Mouse (Mus musculus): ENCODE results near the gene Gprc5c. TPM values are rescaled to one million over a fixed set of nuclear protein-coding genes. Genes with fewer than 3 reads are reported as not detected.
A peak's percentile ranks its signal among the peaks of the same experiment; 100 is the strongest.

The Gprc5c gene
- polyA plus RNA-seq, 1 experiment from 2014 or later = 8.5 TPM

- no peaks in the 10 kb centered on the region for H3K27me3 ChIP-seq
- H3K9me3 ChIP-seq = no peaks in the 10 kb centered on the region
- no peak overlapping the region for H3K9ac ChIP-seq
- ATAC-seq (ENCODE audit: low FRiP score, low read depth) = no peak
- no peak overlapping the region for H3K27ac ChIP-seq (replicated peaks)
- H3K4me3 ChIP-seq = no peak overlapping the region
- peaks cover 7% of the 10 kb centered on the region for H3K4me1 ChIP-seq (replicated peaks)
- WGBS = 56% methylated on average over 9 of the region's 9 CpGs
- no peak overlapping the region for H3K4me2 ChIP-seq
- no peaks in the 10 kb centered on the region for H3K36me3 ChIP-seq
Measured at GRCm38 (mm10) chr11:114874226-114875145, 23.5 kb downstream of the Gprc5c start.

DNA sequence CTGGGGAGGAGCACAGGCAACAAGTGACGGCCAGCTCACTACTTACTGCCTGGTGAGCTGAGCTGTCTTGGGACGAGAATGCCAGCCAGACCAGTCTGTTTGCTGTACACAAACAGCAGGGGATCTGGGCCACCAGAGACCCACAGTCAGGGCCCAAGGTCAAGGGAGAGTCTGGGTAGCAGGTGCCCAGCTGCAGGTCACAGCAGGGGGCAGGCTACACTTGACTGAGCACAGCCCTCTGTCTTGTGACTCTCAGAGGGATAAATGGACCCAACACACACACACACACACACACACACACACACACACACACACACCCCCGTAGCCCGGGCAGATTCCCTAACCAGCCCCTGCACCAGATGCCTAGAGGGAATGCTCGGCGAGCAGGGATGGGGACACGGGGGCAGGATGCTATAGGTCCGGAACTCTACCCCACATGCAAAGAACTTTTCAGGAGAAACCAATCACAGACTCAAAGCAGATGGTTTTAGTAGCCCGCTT is 24.4 kb downstream of the Gprc5c start:
- no peak for ATAC-seq (ENCODE audit: low FRiP score, low read depth)

DNA sequence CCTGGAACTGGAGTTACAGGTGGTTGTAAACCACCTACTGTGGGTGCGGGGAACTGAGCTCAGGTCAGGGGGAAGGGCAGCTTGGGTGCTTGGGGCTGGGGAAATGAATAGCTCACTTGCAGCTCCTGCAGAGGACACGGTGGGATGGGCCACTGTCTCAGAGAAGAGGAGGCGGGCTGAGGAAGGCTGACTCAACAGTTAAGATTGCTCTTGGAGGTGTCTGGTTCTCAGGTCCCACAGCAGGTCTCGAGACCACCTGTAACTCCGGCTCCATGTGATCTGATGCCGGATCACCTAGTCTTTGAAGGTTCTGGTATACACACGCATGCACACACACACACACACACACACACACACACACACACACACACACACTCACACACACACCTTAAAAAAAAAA is 25.2 kb downstream of the Gprc5c start:
- Histone ChIP-seq H3K27ac (replicated peaks) (no peak overlapping the region), H3K9ac (no peak overlapping the region), H3K9me3 (no peaks in the 10 kb centered on the region), H3K36me3 (no peaks in the 10 kb centered on the region), H3K4me1 (replicated peaks) (peaks cover 7% of the 10 kb centered on the region), H3K4me2 (no peak overlapping the region), H3K4me3 (no peak overlapping the region), H3K27me3 (no peaks in the 10 kb centered on the region)
- no peak for ATAC-seq (ENCODE audit: low FRiP score, low read depth)
- WGBS = 61% methylated on average over 7 of the region's 7 CpGs

More for the DNA sequence above, 24.4 kb downstream of the Gprc5c start:
- Histone ChIP-seq H3K27me3 (no peaks in the 10 kb centered on the region), H3K4me2 (no peak overlapping the region), H3K9ac (no peak overlapping the region), H3K4me3 (no peak overlapping the region), H3K9me3 (no peaks in the 10 kb centered on the region), H3K27ac (replicated peaks) (no peak overlapping the region), H3K4me1 (replicated peaks) (peaks cover 7% of the 10 kb centered on the region), H3K36me3 (no peaks in the 10 kb centered on the region)
- WGBS = 17% methylated on average over 9 of the region's 9 CpGs

DNA sequence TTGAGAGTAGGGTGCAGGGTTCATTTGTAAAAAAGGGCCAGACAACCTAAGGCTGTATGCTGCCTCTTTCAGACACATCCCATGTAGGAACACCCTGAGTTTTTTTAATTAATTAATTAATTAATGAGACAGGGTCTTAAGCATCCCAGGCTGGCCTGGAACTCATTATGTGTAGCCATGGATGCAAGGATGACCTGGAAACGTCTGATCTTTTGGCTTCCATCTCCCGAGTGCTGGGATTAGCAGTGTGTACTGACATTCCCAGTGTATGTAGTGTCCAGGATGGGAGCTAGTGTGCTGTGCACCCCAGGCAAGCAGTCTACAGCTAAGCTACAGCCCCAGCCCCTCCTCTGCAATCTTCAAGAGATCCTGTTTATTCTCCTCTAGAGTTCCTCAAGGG is 25.7 kb downstream of the Gprc5c start:
- H3K9ac ChIP-seq = no peak overlapping the region
- H3K4me1 ChIP-seq (replicated peaks) = peaks cover 7% of the 10 kb centered on the region
- H3K36me3 ChIP-seq = no peaks in the 10 kb centered on the region
- 47% methylated on average over 2 of the region's 2 CpGs for WGBS
- no peak for ATAC-seq (ENCODE audit: low FRiP score, low read depth)
- no peaks in the 10 kb centered on the region for H3K27me3 ChIP-seq
- no peak overlapping the region for H3K4me2 ChIP-seq
- H3K27ac ChIP-seq (replicated peaks) = no peak overlapping the region
- H3K9me3 ChIP-seq = no peaks in the 10 kb centered on the region
- no peak overlapping the region for H3K4me3 ChIP-seq

GRCm38 (mm10) chr11:114877145-114877544 is 26.2 kb downstream of the Gprc5c start:
- H3K27ac ChIP-seq (replicated peaks) = no peak overlapping the region
- H3K9ac ChIP-seq = no peak overlapping the region
- H3K9me3 ChIP-seq = no peaks in the 10 kb centered on the region
- H3K36me3 ChIP-seq = no peaks in the 10 kb centered on the region
- H3K4me1 ChIP-seq (replicated peaks) = peaks cover 7% of the 10 kb centered on the region
- no peak for ATAC-seq (ENCODE audit: low FRiP score, low read depth)
- H3K27me3 ChIP-seq = no peaks in the 10 kb centered on the region
- WGBS = 73% methylated on average over 3 of the region's 3 CpGs
- H3K4me2 ChIP-seq = no peak overlapping the region
- H3K4me3 ChIP-seq = no peak overlapping the region

DNA sequence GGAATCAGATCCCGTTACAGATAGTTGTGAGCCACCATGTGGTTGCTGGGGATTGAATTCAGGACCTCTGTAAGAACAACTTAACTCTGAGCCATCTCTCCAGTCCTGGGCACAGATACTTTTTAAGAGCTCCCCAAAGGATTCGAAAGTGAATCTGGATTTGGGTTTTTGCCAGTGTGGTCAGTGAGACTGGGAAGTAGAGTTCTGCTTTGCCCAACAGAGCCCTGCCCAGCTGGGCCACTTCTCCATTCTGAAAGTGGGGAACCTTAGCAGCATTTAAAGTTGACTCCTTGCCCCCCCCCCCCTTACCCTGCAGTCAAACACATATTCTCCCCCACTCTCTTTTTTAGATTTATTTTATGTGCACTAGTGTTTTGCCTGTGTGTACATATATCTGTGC is 28.7 kb downstream of the Gprc5c start:
- no peaks in the 10 kb centered on the region for H3K4me1 ChIP-seq (replicated peaks)
- no peaks in the 10 kb centered on the region for H3K9me3 ChIP-seq
- H3K9ac ChIP-seq = no peak overlapping the region
- H3K27ac ChIP-seq (replicated peaks) = no peak overlapping the region
- ATAC-seq (ENCODE audit: low FRiP score, low read depth) = no peak
- no peak overlapping the region for H3K4me3 ChIP-seq
- no peak overlapping the region for H3K4me2 ChIP-seq
- no peaks in the 10 kb centered on the region for H3K36me3 ChIP-seq
- no peaks in the 10 kb centered on the region for H3K27me3 ChIP-seq
- WGBS = 88% methylated on average over 2 of the region's 2 CpGs

DNA sequence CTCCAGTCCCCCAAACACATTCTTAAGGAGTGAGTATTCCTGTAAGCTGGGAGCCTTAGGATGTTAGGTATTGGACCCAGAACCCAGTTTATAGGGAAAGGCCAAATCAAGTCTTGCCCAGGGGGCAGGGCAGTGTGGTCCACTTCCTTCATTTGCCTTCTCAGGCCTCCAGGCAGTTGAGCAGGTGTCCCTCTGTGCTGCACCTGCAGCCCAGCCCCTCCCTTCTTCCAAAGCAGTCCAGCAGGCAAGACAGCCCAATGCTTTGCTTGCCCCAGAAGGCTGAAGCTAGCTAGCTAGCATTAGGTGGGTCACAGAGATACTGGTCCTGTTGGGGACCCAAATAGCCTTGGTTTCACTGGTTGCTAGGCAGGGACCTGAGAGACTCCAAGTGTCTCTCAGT is 29.2 kb downstream of the Gprc5c start:
- H3K27ac ChIP-seq (replicated peaks) = no peak overlapping the region
- no peak overlapping the region for H3K4me2 ChIP-seq
- no peak overlapping the region for H3K9ac ChIP-seq
- H3K36me3 ChIP-seq = no peaks in the 10 kb centered on the region
- H3K4me1 ChIP-seq (replicated peaks) = no peaks in the 10 kb centered on the region
- no peaks in the 10 kb centered on the region for H3K27me3 ChIP-seq
- H3K4me3 ChIP-seq = no peak overlapping the region
- no peaks in the 10 kb centered on the region for H3K9me3 ChIP-seq
- ATAC-seq (ENCODE audit: low FRiP score, low read depth) = no peak

DNA sequence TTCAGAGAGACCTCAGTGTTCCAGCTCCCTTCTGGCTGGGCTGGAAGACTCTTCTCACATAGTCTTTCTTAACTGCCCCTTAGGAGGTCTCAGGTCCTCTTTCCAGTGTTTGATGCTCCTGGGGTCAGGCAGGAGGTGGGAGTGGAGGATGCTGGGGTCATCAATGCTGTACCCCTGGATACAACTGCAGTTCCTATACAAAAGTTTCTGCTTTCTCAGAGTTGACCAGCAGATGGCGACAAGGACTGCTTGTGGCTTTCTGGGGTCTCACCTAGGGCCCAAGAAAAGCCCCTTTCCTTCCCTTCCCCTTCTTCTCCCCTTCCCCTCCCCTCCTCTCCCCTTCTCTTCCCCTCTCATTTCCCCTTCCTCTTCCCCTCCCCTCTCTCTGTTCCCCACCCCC is 29.6 kb downstream of the Gprc5c start:
- no peak for ATAC-seq (ENCODE audit: low FRiP score, low read depth)
- Histone ChIP-seq H3K4me1 (replicated peaks) (no peaks in the 10 kb centered on the region), H3K9me3 (no peaks in the 10 kb centered on the region), H3K36me3 (no peaks in the 10 kb centered on the region), H3K27me3 (no peaks in the 10 kb centered on the region), H3K27ac (replicated peaks) (no peak overlapping the region), H3K4me2 (no peak overlapping the region), H3K9ac (no peak overlapping the region), H3K4me3 (no peak overlapping the region)
- WGBS = 0% methylated on average over 1 of the region's 1 CpGs

DNA sequence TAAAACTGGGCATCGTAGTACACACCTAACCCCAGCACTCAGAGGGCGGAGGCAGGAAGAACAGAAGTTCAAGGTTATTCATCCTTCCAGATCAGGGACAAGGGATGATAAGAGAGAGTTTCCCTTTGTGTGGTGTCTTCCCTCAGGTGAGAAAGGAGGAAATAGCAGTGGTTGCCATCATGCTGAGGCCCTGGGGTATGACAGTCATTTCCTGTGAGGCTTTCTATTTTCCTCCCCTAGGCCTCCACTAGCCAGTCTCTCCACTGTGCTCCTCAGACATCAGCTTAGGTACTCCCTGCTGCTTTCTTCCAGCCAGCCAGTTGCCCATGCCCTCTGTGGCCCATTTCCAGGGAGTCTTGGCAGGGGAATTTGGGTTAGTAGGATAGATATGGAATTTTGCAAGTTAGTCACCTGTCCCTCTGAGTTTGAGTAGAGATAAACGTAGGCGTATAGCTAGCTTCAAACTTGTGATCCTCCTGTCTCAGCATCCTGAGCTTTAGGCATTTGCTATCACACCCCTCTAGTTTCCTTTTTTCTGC is 32.4 kb downstream of the Gprc5c start:
- 93% methylated on average over 4 of the region's 4 CpGs for WGBS
- H3K4me2 ChIP-seq = no peak overlapping the region
- H3K27me3 ChIP-seq = no peaks in the 10 kb centered on the region
- H3K9me3 ChIP-seq = no peaks in the 10 kb centered on the region
- ATAC-seq (ENCODE audit: low FRiP score, low read depth) = no peak
- H3K27ac ChIP-seq (replicated peaks) = no peak overlapping the region
- no peak overlapping the region for H3K9ac ChIP-seq
- H3K36me3 ChIP-seq = no peaks in the 10 kb centered on the region
- H3K4me1 ChIP-seq (replicated peaks) = no peaks in the 10 kb centered on the region
- H3K4me3 ChIP-seq = no peak overlapping the region

DNA sequence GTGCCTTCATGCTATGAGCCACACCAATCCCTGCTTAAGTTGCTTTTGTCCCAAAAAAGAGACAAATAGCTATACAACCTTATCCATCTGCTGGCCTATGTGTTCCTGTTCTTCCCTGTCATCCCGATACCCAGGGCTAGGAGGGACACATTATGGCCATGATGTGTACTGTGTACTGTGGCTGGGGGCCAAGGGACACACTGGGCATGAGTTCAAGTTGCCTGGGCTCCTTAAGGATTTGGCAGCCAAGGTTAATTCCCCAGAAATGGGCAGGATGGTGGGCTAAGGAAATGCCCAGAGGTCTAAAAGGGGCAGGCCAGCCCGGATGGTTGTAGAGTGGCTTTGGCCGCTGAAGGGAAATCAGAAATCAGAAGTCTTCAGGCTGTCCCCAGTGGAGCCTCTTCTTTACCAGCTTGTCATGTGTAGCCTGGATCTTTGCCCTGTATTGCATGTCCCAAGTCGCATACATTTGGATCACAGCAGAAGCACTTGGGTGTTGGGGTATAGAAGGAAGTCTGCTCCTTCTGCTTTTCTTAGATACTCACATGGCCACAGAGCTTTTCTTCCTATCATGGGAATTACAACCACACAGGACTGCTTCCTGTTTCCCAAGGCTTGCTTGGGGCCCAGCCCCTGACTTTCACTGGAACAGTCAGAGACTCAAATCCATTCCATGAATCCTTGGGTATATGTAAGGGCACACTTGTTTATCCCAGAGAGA is 33.6 kb downstream of the Gprc5c start:
- no peak overlapping the region; the same call in 1 of the 2 replicates for H3K27ac ChIP-seq (replicated peaks)
- no peaks in the 10 kb centered on the region for H3K36me3 ChIP-seq
- no peak overlapping the region for H3K4me2 ChIP-seq
- H3K4me1 ChIP-seq (replicated peaks) = no peaks in the 10 kb centered on the region
- no peaks in the 10 kb centered on the region for H3K27me3 ChIP-seq
- 76% methylated on average over 4 of the region's 4 CpGs for WGBS
- no peaks in the 10 kb centered on the region for H3K9me3 ChIP-seq
- ATAC-seq (ENCODE audit: low FRiP score, low read depth) = no peak
- no peak overlapping the region for H3K4me3 ChIP-seq
- H3K9ac ChIP-seq = no peak overlapping the region

DNA sequence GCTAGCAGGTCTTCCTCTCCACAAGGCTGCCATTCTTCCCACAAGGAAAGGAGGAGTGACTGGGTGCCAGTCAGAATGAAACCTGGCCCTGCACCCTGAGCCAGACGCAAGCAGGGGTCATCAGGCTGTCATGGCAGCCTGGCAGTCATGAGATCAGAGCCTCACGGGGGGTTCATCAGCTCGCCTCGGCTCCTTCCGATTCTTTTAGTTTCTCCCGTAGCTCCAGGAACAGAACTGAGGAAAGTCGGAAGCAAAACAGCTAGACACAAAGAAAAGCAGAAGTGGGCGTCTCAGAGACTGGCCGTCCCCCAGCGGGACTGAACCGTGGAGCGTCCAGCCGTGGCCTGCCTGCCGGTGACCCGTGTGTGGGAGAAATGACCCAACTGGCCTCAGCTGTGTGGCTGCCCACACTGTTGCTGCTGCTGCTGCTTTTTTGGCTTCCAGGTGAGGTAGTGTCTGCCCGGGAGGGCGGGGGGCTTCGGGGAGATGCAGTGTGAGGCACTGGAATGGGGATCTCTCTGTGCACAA is 39.1 kb downstream of the Gprc5c start, which contains the start of gene Cd300a:
Gene Cd300a, plus strand, starts transcription at position 51 of the 528 bp plus-strand sequence.
- 57% methylated on average over 18 of the region's 18 CpGs for WGBS
- H3K4me3 ChIP-seq = no peak within 1 kb of the TSS
- H3K27ac ChIP-seq (replicated peaks) = no peak within 1 kb of the TSS
- H3K9ac ChIP-seq = no peak within 1 kb of the TSS
- no peaks in the 10 kb centered on the region for H3K9me3 ChIP-seq
- no peak for ATAC-seq (ENCODE audit: low FRiP score, low read depth)
- peak within 1 kb of the TSS; percentile 16; the same call in 1 of the 2 replicates for H3K4me2 ChIP-seq
- no peaks in the 10 kb centered on the region for H3K27me3 ChIP-seq
- H3K36me3 ChIP-seq = no peaks in the 10 kb centered on the region
- H3K4me1 ChIP-seq (replicated peaks) = no peaks in the 10 kb centered on the region

- Histone ChIP-seq H3K9ac (no peak overlapping the region), H3K4me3 (no peak overlapping the region), H3K9me3 (no peaks in the 10 kb centered on the region), H3K36me3 (no peaks in the 10 kb centered on the region), H3K27ac (replicated peaks) (no peak overlapping the region), H3K4me2 (peak overlapping the region; percentile 16; the same call in 1 of the 2 replicates), H3K4me1 (replicated peaks) (no peaks in the 10 kb centered on the region), H3K27me3 (no peaks in the 10 kb centered on the region)
- no peak for ATAC-seq (ENCODE audit: low FRiP score, low read depth)
- 59% methylated on average over 5 of the region's 5 CpGs for WGBS
Measured at GRCm38 (mm10) chr11:114890542-114890941, 39.6 kb downstream of the Gprc5c start.

All from hindbrain, embryonic 15.5 days (tissue).